Mouse (Mus musculus) left cerebral cortex, postnatal 4 days (tissue): Measurements from ENCODE around the gene Ccdc116. TPM values are rescaled to one million over a fixed set of nuclear protein-coding genes. Genes with fewer than 3 reads are reported as not detected.

Experiments used
- DNase-seq: peaks from one replicate; pipeline ENCODE4 v3.0.0-alpha.2; 2022
- intact Hi-C: fragments of 180-260 bp; cut with DNase I; formaldehyde crosslinking; loops from one replicate; pipeline ENCODE4 v1.15.1; 2025
- microRNA-seq: library from miRNA; unstranded; fragments of <30 nt; microRNA quantifications from one replicate; pipeline ENCODE4 v1.2.0, GENCODE M21; 2022
- total RNA-seq, 2 experiments: library from RNA; stranded (reverse); gene quantifications; 2 replicates each; pipeline ENCODE4 v1.2.3; 2021

Gene Ccdc116
- total RNA-seq, 2 experiments from 2014 or later, result 8.9 to 9.3 TPM

DNA sequence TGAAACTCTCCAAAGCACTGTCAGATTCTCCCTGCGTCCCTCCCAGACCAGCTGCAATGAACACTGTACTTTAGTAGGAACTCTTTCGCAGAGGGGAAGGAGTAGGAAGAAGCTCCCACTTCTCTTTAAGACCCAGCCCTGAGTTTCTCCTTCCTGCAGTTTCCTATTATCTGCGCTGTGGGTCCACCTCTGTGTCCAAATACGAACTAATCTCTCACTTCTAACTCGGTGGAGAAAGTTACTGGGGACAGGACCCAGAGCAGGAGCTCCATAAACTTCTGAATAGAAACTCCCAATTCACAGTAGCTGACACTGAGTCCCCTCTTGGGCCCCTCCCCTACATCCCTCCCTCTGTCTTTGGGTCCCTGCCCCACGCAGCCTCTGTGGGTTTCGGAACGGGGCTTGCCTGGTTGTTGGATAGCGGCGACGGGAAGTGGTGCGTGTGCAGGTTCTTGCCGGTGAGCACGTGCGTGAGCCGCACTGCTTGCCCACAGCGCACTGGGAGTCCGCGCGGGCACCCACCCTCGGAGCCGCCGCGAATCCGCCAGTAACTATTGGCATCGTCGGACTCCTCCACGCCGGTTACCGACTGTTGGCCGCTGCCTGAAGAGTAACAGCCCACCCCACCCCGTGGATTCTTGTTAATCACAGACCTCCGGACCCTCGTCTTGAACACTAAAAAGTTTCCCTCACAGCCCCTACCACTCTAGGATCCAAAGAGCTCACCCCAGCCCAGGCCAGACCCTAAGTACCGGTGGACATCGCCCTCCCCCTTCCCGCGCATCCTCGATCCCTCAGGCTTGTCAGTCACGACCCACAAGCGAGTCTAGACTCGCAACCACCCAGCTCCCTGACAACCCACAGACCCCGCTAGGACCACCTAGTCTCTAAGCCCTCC, 15.6 kb downstream of the Ccdc116 start:
- intact Hi-C loops, result no loop called here
- no peak for DNase-seq

- DNase-seq, result peak; percentile 25
- intact Hi-C loops, result no loop called here
Measured at GRCm38 (mm10) chr16:17127292-17127691, 19.7 kb downstream of the Ccdc116 start.

DNA sequence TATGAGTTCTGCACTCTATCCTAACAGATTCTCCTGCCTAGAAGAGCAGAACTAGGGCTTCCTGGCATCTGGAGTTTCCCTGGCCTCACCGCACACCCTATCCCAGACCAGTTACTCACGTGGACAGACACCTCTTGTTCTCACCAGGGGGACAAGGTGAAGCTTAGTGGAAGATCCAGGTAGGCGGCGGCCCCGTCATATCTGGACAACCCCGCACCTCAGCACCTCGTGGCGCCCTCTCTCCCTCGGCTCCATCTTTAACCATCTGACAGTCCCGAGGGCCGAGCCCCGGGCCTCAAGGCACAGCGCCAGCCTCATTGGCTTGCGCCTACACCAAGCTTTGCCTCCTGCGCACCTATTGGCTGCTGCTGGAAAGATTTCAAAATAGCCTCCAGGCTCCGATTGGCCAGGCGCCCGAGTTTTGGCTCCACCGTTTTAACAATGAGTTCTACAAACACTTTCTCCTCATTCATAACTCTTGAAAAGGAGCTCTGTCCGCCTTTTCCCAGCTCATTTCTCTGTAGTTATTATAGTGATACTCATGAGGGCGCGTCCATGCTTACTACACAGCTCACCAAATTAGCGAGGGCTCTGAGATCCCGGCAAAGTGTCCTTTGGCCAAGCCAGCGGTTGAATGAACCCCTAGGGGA, 22.0 kb downstream of the Ccdc116 start, which contains the start of gene 2610318N02Rik:
TSS of gene 2610318N02Rik (minus strand) at position 297 of the 650 bp plus-strand sequence.
- intact Hi-C loops, result no loop called here
- peak; percentile 81 for DNase-seq

GRCm38 (mm10) chr16:17124119-17124870, 22.7 kb downstream of the Ccdc116 start:
- intact Hi-C loops, result no loop called here
- DNase-seq, result peak; percentile 34

GRCm38 (mm10) chr16:17121569-17121968, 25.5 kb downstream of the Ccdc116 start:
- intact Hi-C loops, result no loop called here
- no peak for DNase-seq

- no peak for DNase-seq
Measured at GRCm38 (mm10) chr16:17117309-17117799, 29.7 kb downstream of the Ccdc116 start.

DNA sequence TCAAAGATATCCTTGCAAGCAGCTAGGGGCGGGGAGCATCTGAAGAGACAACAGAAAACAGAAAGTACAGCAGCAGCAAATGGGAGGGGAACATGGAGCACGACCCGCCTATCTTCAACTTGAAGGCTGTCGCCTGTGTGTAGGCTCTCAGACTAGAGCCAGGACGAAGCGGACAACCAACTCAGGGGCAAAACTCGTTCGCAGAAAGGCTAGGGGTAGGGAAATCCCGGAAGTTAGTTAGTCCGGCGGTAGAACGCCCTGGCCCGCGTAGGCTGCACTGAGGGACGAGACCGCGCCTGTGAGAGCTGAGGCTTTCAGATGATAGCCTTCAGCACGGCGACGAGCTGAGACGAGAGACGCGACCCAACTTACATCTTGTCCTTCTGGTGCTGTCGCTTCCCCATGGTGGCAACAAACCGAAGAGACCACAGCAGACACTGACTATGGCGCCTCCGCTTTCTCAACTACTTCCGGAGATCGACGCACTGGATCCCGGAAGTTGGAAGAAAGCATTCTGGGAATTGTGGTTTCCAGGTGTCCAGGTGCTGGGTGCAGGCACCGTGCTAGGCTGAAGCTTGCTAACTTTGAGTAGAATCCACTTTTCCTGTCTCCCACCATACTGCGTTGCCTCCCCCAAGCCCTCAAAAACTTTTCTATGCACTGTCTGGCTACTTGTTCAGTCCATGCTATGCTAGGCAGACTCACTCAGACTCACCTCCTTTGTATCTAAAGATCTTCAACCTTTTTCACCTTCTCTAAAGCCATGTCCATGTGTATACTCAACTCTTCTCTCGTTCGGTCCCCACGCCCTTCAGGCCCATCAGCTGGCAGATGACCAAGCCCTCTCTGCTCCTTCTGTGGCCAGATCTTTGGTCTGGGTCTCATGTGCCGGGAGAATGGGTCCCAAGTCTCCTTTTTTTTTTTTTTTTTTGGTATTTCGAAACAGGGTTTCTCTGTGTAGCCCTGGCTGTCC, 36.0 kb downstream of the Ccdc116 start, which contains the start of gene Ppil2:
TSS of gene Ppil2 (minus strand) at position 487 of the 973 bp plus-strand sequence.
- DNase-seq, result peak; percentile 52
- intact Hi-C loops, result loop anchor here (10.0 kb wide), 1 partner anchor 164 kb away; the partner anchor contains the start of gene Tmem191c

More at GRCm38 (mm10) chr16:17117309-17117799, 29.7 kb downstream of the Ccdc116 start:
- intact Hi-C loops, result loop anchor here (10.0 kb wide), 1 partner anchor 157 kb away; the partner anchor contains the start of gene Tmem191c

DNA sequence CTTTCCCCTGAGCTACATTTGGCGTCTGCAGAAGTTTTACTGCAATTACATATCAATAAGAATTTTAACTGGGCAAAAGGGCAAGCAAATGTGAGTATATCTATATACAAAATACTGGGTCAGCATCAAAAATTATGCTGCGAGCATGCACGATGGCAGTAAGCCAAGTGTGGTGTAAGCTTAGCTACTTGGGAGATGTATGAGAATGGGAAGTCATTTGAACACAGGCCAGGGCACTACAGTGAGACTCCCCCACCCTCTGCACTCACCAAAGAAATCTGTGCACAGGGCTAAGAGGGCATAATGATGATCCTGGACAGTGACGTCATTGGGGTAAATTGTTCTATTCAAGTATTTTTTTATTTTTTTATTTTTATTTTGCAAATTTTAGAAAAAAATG, 42.4 kb downstream of the Ccdc116 start:
- intact Hi-C loops, result no loop called here

GRCm38 (mm10) chr16:17102630-17103220, 44.3 kb downstream of the Ccdc116 start:
- DNase-seq, result peak; percentile 44
- intact Hi-C loops, result no loop called here

More for the DNA sequence above, 42.4 kb downstream of the Ccdc116 start:
- DNase-seq, result no peak

DNA sequence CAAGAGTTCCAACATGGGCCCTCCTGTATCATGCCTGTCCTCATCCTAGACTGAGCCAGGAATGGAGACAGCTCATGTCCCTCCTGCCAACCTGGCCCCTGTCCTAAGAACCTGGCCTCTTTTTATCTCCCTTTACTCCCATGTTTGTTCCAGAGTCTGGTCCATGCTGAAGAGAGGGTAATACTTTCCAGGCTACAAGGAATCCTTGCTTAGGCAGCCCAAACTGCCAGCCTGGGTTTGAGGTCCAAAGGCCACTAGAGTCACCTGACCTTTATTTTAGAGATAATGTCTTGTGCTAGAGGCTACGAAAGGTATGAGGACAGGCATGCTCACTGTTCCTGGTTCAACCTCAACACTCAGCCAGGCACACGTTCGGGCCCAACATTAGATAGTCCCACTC, 50.1 kb downstream of the Ccdc116 start:
- intact Hi-C loops, result no loop called here
- DNase-seq, result no peak

Small RNAs within 50 kb of the gene (microRNA-seq; reads per million reads assigned to microRNA genes)
- 995 reads per million, percentile 75 among the genes with 10 or more reads in this experiment for gene Mir130b
- gene Mir301b, result 26.8 reads per million, percentile 38 among the genes with 10 or more reads in this experiment

Other genes with a start within 250 kb of the Ccdc116 start
- 100 to 1,000 TPM; 284 to 293 TPM for gene Mapk1, start 163.8 kb downstream of the Ccdc116 start, total RNA-seq
- 100 to 1,000 TPM; 102 to 114 TPM for gene Ypel1, start 77.5 kb downstream of the Ccdc116 start, total RNA-seq
- gene Ppil2, start 36.0 kb downstream of the Ccdc116 start, total RNA-seq, result 10 to 100 TPM; 88.3 to 91.9 TPM
- 1 to 10 TPM; 4.8 to 6.1 TPM for gene 2610318N02Rik, start 22.1 kb downstream of the Ccdc116 start, total RNA-seq
- 10 to 100 TPM; 10.8 to 12.6 TPM for gene Sdf2l1, start 14.8 kb downstream of the Ccdc116 start, total RNA-seq
- gene Ydjc, start 2.6 kb downstream of the Ccdc116 start, total RNA-seq, result 10 to 100 TPM; 71.3 to 74.5 TPM
- 100 to 1,000 TPM; 161 to 164 TPM for gene Ube2l3, start 55.4 kb upstream of the Ccdc116 start, total RNA-seq
- 1 to 10 TPM; 2.8 to 3.2 TPM for gene Rimbp3, start 61.4 kb upstream of the Ccdc116 start, total RNA-seq
- gene Hic2, start 86.3 kb upstream of the Ccdc116 start, total RNA-seq, result 10 to 100 TPM; 11.5 to 13.1 TPM
- 10 to 100 TPM; 78.9 to 82.4 TPM for gene Tmem191c, start 128.8 kb upstream of the Ccdc116 start, total RNA-seq
- gene Serpind1, start 184.1 kb upstream of the Ccdc116 start, total RNA-seq, result 1 to 10 TPM; 2.7 to 2.8 TPM